Mouse (Mus musculus): ENCODE measurements at regions not wholly inside any gene's neighbourhood (a gene's known extent, or its start where the extent isn't known, plus 50 kb on each side); places are given as distances from the start of the nearest gene placed in this dataset.

- dilution Hi-C loops (cut with MboI; ENCODE audit: extremely low pct_ligation_motif_present, extremely low pct_unique_long_range_greater_than_20kb, low sequenced_read_pairs) (no loop called here), in situ Hi-C loops (cut with MboI; ENCODE audit: low pct_ligation_motif_present, low pct_unique_long_range_greater_than_20kb, low sequenced_read_pairs) (no loop called here)
- no peak overlapping the region for H3K4me3 ChIP-seq (replicated peaks in 1 of 3; ENCODE audit: low read depth in 2 of 3, low read length in 2 of 3, poor library complexity in 1 of 3)
- H3K4me2 ChIP-seq (ENCODE audit: insufficient read depth, low read depth, poor library complexity, severe bottlenecking): no peak overlapping the region
- H3K9me3 ChIP-seq (replicated peaks; ENCODE audit: low read length): peaks cover 2% of the 10 kb centered on the region
- no peak for DNase-seq (ENCODE audit: extremely low read depth)
- TF ChIP-seq MEF2A (IDR thresholded peaks at IDR 0.05; ENCODE audit: borderline replicate concordance, low read depth, low read length) (no peak), KAT2A (IDR thresholded peaks at IDR 0.05; ENCODE audit: insufficient replicate concordance, low read length) (no peak), CTCF (conservative IDR thresholded peaks at IDR 0.05 in 1 of 2, IDR thresholded peaks at IDR 0.05 in 1 of 2; ENCODE audit: low read depth in 2 of 2, low read length in 2 of 2) (no peak), USF2 (conservative IDR thresholded peaks at IDR 0.05; ENCODE audit: low read depth, low read length) (no peak), MAX (IDR thresholded peaks at IDR 0.05; ENCODE audit: low read length) (no peak), JUN (IDR thresholded peaks at IDR 0.05; ENCODE audit: insufficient read depth, low read depth, low read length) (no peak), NRF1 (IDR thresholded peaks at IDR 0.05; ENCODE audit: low read depth, low read length) (no peak), IRF4 (IDR thresholded peaks at IDR 0.05; ENCODE audit: low read depth, low read length) (no peak)
- H3K27me3 ChIP-seq (replicated peaks): peaks cover 56% of the 10 kb centered on the region
- H3K27ac ChIP-seq (ENCODE audit: insufficient read depth, low read depth): no peak overlapping the region
- no peak overlapping the region for H3K9ac ChIP-seq (ENCODE audit: insufficient read depth, low read depth)
- no peaks in the 10 kb centered on the region for H3K79me2 ChIP-seq (replicated peaks; ENCODE audit: control insufficient read depth, extremely low read depth, insufficient read depth, poor library complexity, severe bottlenecking)
- no peaks in the 10 kb centered on the region for H3K36me3 ChIP-seq (replicated peaks in 1 of 2; ENCODE audit: control insufficient read depth in 1 of 2, insufficient read depth in 1 of 2, low read length in 1 of 2)
- no peaks in the 10 kb centered on the region for H3K4me1 ChIP-seq (ENCODE audit: control insufficient read depth in 1 of 2, insufficient read depth in 2 of 2)
Measured at GRCm38 (mm10) chr1:159406781-159407180, 116.8 kb upstream of the Tnr start.

GRCm38 (mm10) chr1:159413374-159413773 is 110.2 kb upstream of the Tnr start:
- Histone ChIP-seq H3K9me3 (replicated peaks; ENCODE audit: low read length) (no peaks in the 10 kb centered on the region), H3K27me3 (replicated peaks) (peaks cover 63% of the 10 kb centered on the region), H3K79me2 (replicated peaks; ENCODE audit: control insufficient read depth, extremely low read depth, insufficient read depth, poor library complexity, severe bottlenecking) (no peaks in the 10 kb centered on the region), H3K4me3 (replicated peaks in 1 of 3; ENCODE audit: low read depth in 2 of 3, low read length in 2 of 3, poor library complexity in 1 of 3) (no peak overlapping the region), H3K4me1 (ENCODE audit: control insufficient read depth in 1 of 2, insufficient read depth in 2 of 2) (no peaks in the 10 kb centered on the region), H3K27ac (ENCODE audit: insufficient read depth, low read depth) (no peak overlapping the region), H3K4me2 (ENCODE audit: insufficient read depth, low read depth, poor library complexity, severe bottlenecking) (no peak overlapping the region), H3K36me3 (replicated peaks in 1 of 2; ENCODE audit: control insufficient read depth in 1 of 2, insufficient read depth in 1 of 2, low read length in 1 of 2) (no peaks in the 10 kb centered on the region), H3K9ac (ENCODE audit: insufficient read depth, low read depth) (no peak overlapping the region)
- in situ Hi-C loops (cut with MboI; ENCODE audit: low pct_ligation_motif_present, low pct_unique_long_range_greater_than_20kb, low sequenced_read_pairs) (no loop called here), dilution Hi-C loops (cut with MboI; ENCODE audit: extremely low pct_ligation_motif_present, extremely low pct_unique_long_range_greater_than_20kb, low sequenced_read_pairs) (no loop called here)
- DNase-seq (ENCODE audit: extremely low read depth): no peak
- no peak for TF ChIP-seq BHLHE40 (IDR thresholded peaks at IDR 0.05; ENCODE audit: low read depth, low read length)
- TF ChIP-seq E2F4 (IDR thresholded peaks at IDR 0.05; ENCODE audit: insufficient replicate concordance, low read depth, low read length): no peak
- TF ChIP-seq TCF12 (IDR thresholded peaks at IDR 0.05; ENCODE audit: low read depth, low read length): no peak
- TF ChIP-seq JUN (IDR thresholded peaks at IDR 0.05; ENCODE audit: insufficient read depth, low read depth, low read length): no peak
- no peak for TF ChIP-seq TBP (conservative IDR thresholded peaks at IDR 0.05; ENCODE audit: low read depth, low read length)
- no peak for TF ChIP-seq EP300 (IDR thresholded peaks at IDR 0.05; ENCODE audit: low read length)
- no peak for TF ChIP-seq ZMIZ1 (IDR thresholded peaks at IDR 0.05; ENCODE audit: low read depth, low read length)
- no peak for TF ChIP-seq JUND (conservative IDR thresholded peaks at IDR 0.05; ENCODE audit: low read depth, low read length)

GRCm38 (mm10) chr1:159415656-159416055 is 107.9 kb upstream of the Tnr start:
- Histone ChIP-seq H3K79me2 (replicated peaks; ENCODE audit: control insufficient read depth, extremely low read depth, insufficient read depth, poor library complexity, severe bottlenecking) (no peaks in the 10 kb centered on the region), H3K27ac (ENCODE audit: insufficient read depth, low read depth) (no peak overlapping the region), H3K4me2 (ENCODE audit: insufficient read depth, low read depth, poor library complexity, severe bottlenecking) (no peak overlapping the region), H3K4me3 (replicated peaks in 1 of 3; ENCODE audit: low read depth in 2 of 3, low read length in 2 of 3, poor library complexity in 1 of 3) (no peak overlapping the region), H3K36me3 (replicated peaks in 1 of 2; ENCODE audit: control insufficient read depth in 1 of 2, insufficient read depth in 1 of 2, low read length in 1 of 2) (no peaks in the 10 kb centered on the region), H3K9me3 (replicated peaks; ENCODE audit: low read length) (no peaks in the 10 kb centered on the region), H3K4me1 (ENCODE audit: control insufficient read depth in 1 of 2, insufficient read depth in 2 of 2) (no peaks in the 10 kb centered on the region), H3K27me3 (replicated peaks) (peaks cover 49% of the 10 kb centered on the region), H3K9ac (ENCODE audit: insufficient read depth, low read depth) (no peak overlapping the region)
- no peak for TF ChIP-seq USF1 (IDR thresholded peaks at IDR 0.05; ENCODE audit: low read depth, low read length)
- TF ChIP-seq MAFK (IDR thresholded peaks at IDR 0.05; ENCODE audit: insufficient replicate concordance, low read length): no peak
- in situ Hi-C loops (cut with MboI; ENCODE audit: low pct_ligation_motif_present, low pct_unique_long_range_greater_than_20kb, low sequenced_read_pairs) (no loop called here), dilution Hi-C loops (cut with MboI; ENCODE audit: extremely low pct_ligation_motif_present, extremely low pct_unique_long_range_greater_than_20kb, low sequenced_read_pairs) (no loop called here)
- DNase-seq (ENCODE audit: extremely low read depth): no peak
